Mouse (Mus musculus) midbrain, postnatal 0 days (tissue): ENCODE measurements around the gene Ttc8. TPM values are rescaled to one million over a fixed set of nuclear protein-coding genes. Genes with fewer than 3 reads are reported as not detected.
A peak's percentile ranks its signal among the peaks of the same experiment; 100 is the strongest.

Experiments used
- ATAC-seq: fragments of 200-750 bp; cut with Nextera tagmentation; 2 replicates; pipeline ENCODE4 v1.8.0; 2017; ENCODE audit warnings: moderate number of reproducible peaks, mild to moderate bottlenecking, moderate TSS enrichment, moderate library complexity; ENCODE audit not compliant: low FRiP score
- DNase-seq: peaks from one replicate; pipeline ENCODE4 v3.0.0-alpha.2; 2015; ENCODE audit warnings: low spot score
- H3K27ac ChIP-seq: fragments of 300-500 bp; sonication (generic); 2 replicates; pipeline ENCODE4 v1.5.1; 2014; ENCODE audit warnings: low read depth, mild to moderate bottlenecking, low read length, mixed read lengths
- H3K27me3 ChIP-seq: fragments of 300-500 bp; sonication (generic); 2 replicates; pipeline ENCODE4 v1.6.1; 2014; ENCODE audit warnings: low read length, control low read depth, mixed read lengths; ENCODE audit not compliant: insufficient read depth
- H3K36me3 ChIP-seq: fragments of 300-500 bp; sonication (generic); 2 replicates; pipeline ENCODE4 v1.6.1; 2014; ENCODE audit warnings: low read length, control low read depth, mixed read lengths; ENCODE audit not compliant: insufficient read depth
- H3K4me1 ChIP-seq: fragments of 300-500 bp; sonication (generic); 2 replicates; pipeline ENCODE4 v1.6.1; 2014; ENCODE audit warnings: mild to moderate bottlenecking, control low read depth, antibody characterized with exemption, low read length, mixed read lengths; ENCODE audit not compliant: insufficient read depth
- H3K4me2 ChIP-seq: fragments of 300-500 bp; sonication (generic); 2 replicates; pipeline ENCODE4 v1.6.1; 2014; ENCODE audit warnings: low read depth, mild to moderate bottlenecking, low read length, mixed read lengths; ENCODE audit not compliant: poor library complexity, severe bottlenecking
- H3K4me3 ChIP-seq: fragments of 300-500 bp; sonication (generic); 2 replicates; pipeline ENCODE4 v1.5.1; 2014; ENCODE audit warnings: low read depth, mild to moderate bottlenecking, low read length, moderate library complexity
- H3K9ac ChIP-seq: fragments of 300-500 bp; sonication (generic); replicated peaks from 2 replicates; pipeline ENCODE4 v1.6.1; 2014; ENCODE audit warnings: mild to moderate bottlenecking, low read length, moderate library complexity, mixed read lengths; ENCODE audit not compliant: poor library complexity, severe bottlenecking
- H3K9me3 ChIP-seq: fragments of 300-500 bp; sonication (generic); 2 replicates; pipeline ENCODE4 v1.6.1; 2016; ENCODE audit warnings: low read length, control low read depth
- CTCF ChIP-seq: IDR thresholded peaks from 2 replicates; pipeline ENCODE4 v1.5.1; 2016; ENCODE audit warnings: antibody characterized with exemption, mild to moderate bottlenecking
- WGBS: fragments of 180-500 bp; shearing (Covaris S2); extraction: QIAGEN DNeasy Blood & Tissue Kit; methylation state at CpG from one replicate; pipeline ENCODE4 v1.1.7; 2014; 5-methylcytosine and 5-hydroxymethylcytosine counted together
- polyA plus RNA-seq: library from polyadenylated mRNA; unstranded; fragments of >200 nt; fragmentation: Nextera tagmentation; extraction: Ambion mirVana; gene quantifications from 2 replicates; pipeline ENCODE4 v1.2.1, GENCODE M21; 2015
- total RNA-seq: library from RNA; depleted of rRNA; stranded (reverse); fragments of >200 nt; gene quantifications from 2 replicates; pipeline ENCODE4 v1.2.3, GENCODE M21; 2014; rRNA removed

Gene Ttc8
- total RNA-seq (22.1 and 34.3 TPM in 2 replicates), polyA plus RNA-seq (22.1 and 23.5 TPM in 2 replicates)

GRCm38 (mm10) chr12:98920194-98920991 lies at the start of gene Ttc8:
Ttc8 (plus strand) TSS chr12:98920574.
- ATAC-seq (peak; percentile 98), DNase-seq (peak; percentile 95)
- no peaks in the 10 kb centered on the region for H3K27me3 ChIP-seq
- H3K9ac ChIP-seq = peak within 1 kb of the TSS; percentile 57
- peak within 1 kb of the TSS; percentile 71 for H3K4me2 ChIP-seq
- no peaks in the 10 kb centered on the region for H3K36me3 ChIP-seq
- peaks cover 8% of the 10 kb centered on the region; the same call in 1 of the 2 replicates for H3K4me1 ChIP-seq
- H3K4me3 ChIP-seq = peak within 1 kb of the TSS; percentile 48
- H3K27ac ChIP-seq = peak within 1 kb of the TSS; percentile 79
- no peak for TF ChIP-seq CTCF
- no peaks in the 10 kb centered on the region for H3K9me3 ChIP-seq
- 0% methylated on average over 35 of the region's 35 CpGs for whole genome bisulfite sequencing

- H3K9ac ChIP-seq = no peak overlapping the region
- ATAC-seq (no peak), DNase-seq (no peak)
- 0 out of 2 replicates have a peak, but pooled peaks cover 10% of the 10 kb centered on the region for H3K36me3 ChIP-seq
- no peak for TF ChIP-seq CTCF
- no peaks in the 10 kb centered on the region for H3K4me1 ChIP-seq
- H3K9me3 ChIP-seq = no peaks in the 10 kb centered on the region
- no peak overlapping the region for H3K27ac ChIP-seq
- 96% methylated on average over 10 of the region's 10 CpGs for WGBS
- no peaks in the 10 kb centered on the region for H3K27me3 ChIP-seq
- no peak overlapping the region for H3K4me2 ChIP-seq
- H3K4me3 ChIP-seq = no peak overlapping the region
These were observed 47.5 kb upstream of the Ttc8 start for GRCm38 (mm10) chr12:98872836-98873235.

GRCm38 (mm10) chr12:98875216-98875615 lies 45.2 kb upstream of the Ttc8 start:
- Histone ChIP-seq H3K4me3 (no peak overlapping the region), H3K27me3 (no peaks in the 10 kb centered on the region), H3K4me2 (no peak overlapping the region), H3K9ac (no peak overlapping the region), H3K27ac (no peak overlapping the region), H3K36me3 (0 out of 2 replicates have a peak, but pooled peaks cover 1% of the 10 kb centered on the region), H3K4me1 (no peaks in the 10 kb centered on the region), H3K9me3 (no peaks in the 10 kb centered on the region)
- 66% methylated on average over 2 of the region's 2 CpGs for WGBS
- ATAC-seq (no peak), DNase-seq (no peak)
- no peak for TF ChIP-seq CTCF

- ATAC-seq = no peak
- no peak for DNase-seq
- TF ChIP-seq CTCF = no peak
These were observed 41.7 kb upstream of the Ttc8 start for GRCm38 (mm10) chr12:98878693-98879092.

GRCm38 (mm10) chr12:98881796-98882195 lies 38.6 kb upstream of the Ttc8 start:
- no peaks in the 10 kb centered on the region for H3K36me3 ChIP-seq
- no peaks in the 10 kb centered on the region for H3K27me3 ChIP-seq
- DNase-seq (no peak), ATAC-seq (no peak)
- no peak overlapping the region for H3K9ac ChIP-seq
- no peak overlapping the region for H3K4me3 ChIP-seq
- no peak overlapping the region for H3K4me2 ChIP-seq
- no peak overlapping the region for H3K27ac ChIP-seq
- TF ChIP-seq CTCF = no peak
- H3K9me3 ChIP-seq = no peaks in the 10 kb centered on the region
- WGBS = 48% methylated on average over 5 of the region's 5 CpGs
- no peaks in the 10 kb centered on the region for H3K4me1 ChIP-seq

More at GRCm38 (mm10) chr12:98878693-98879092, 41.7 kb upstream of the Ttc8 start:
- 17% methylated on average over 1 of the region's 1 CpGs for WGBS
- no peak overlapping the region for H3K27ac ChIP-seq
- no peaks in the 10 kb centered on the region for H3K4me1 ChIP-seq
- H3K4me3 ChIP-seq = no peak overlapping the region
- H3K9ac ChIP-seq = no peak overlapping the region
- no peak overlapping the region for H3K4me2 ChIP-seq
- no peaks in the 10 kb centered on the region for H3K9me3 ChIP-seq
- H3K27me3 ChIP-seq = no peaks in the 10 kb centered on the region
- no peaks in the 10 kb centered on the region for H3K36me3 ChIP-seq

- Histone ChIP-seq H3K9ac (no peak overlapping the region), H3K27me3 (no peaks in the 10 kb centered on the region)
- no peak for ATAC-seq
These were observed 35.9 kb upstream of the Ttc8 start for GRCm38 (mm10) chr12:98884515-98884914.

More at GRCm38 (mm10) chr12:98884515-98884914, 35.9 kb upstream of the Ttc8 start:
- no peak overlapping the region for H3K27ac ChIP-seq
- H3K4me1 ChIP-seq = no peaks in the 10 kb centered on the region
- no peaks in the 10 kb centered on the region for H3K9me3 ChIP-seq
- WGBS = 7% methylated on average over 1 of the region's 1 CpGs
- TF ChIP-seq CTCF = peak; percentile 61
- no peak overlapping the region for H3K4me2 ChIP-seq
- peak; percentile 62 for DNase-seq
- H3K36me3 ChIP-seq = no peaks in the 10 kb centered on the region
- no peak overlapping the region for H3K4me3 ChIP-seq
